Mouse (Mus musculus): ENCODE results near the gene Slc38a11. TPM values are rescaled to one million over a fixed set of nuclear protein-coding genes. Genes with fewer than 3 reads are reported as not detected.

Gene Slc38a11
- polyA plus RNA-seq, 1 experiment: not detected

GRCm38 (mm10) chr2:65285380-65285779, 78.5 kb downstream of the Slc38a11 start:
- Histone ChIP-seq H3K4me3 (ENCODE audit: control insufficient read depth, insufficient read depth, low read length) (no peak overlapping the region), H3K27me3 (ENCODE audit: control insufficient read depth, insufficient read depth, low read length) (no peaks in the 10 kb centered on the region), H3K36me3 (ENCODE audit: control insufficient read depth, insufficient read depth, low read length) (no peaks in the 10 kb centered on the region), H3K27ac (ENCODE audit: control insufficient read depth, insufficient read depth, low read length) (no peak overlapping the region), H3K4me1 (replicated peaks; ENCODE audit: control insufficient read depth, insufficient read depth, low read length) (no peaks in the 10 kb centered on the region)
- WGBS: 76% methylated on average over 3 of the region's 3 CpGs
- no peak for DNase-seq
- TF ChIP-seq CTCF (IDR thresholded peaks at IDR 0.05; ENCODE audit: borderline replicate concordance, control insufficient read depth, extremely low read depth, insufficient read depth, low read length, poor library complexity): no peak
- TF ChIP-seq POLR2A (IDR thresholded peaks at IDR 0.05; ENCODE audit: control insufficient read depth, extremely low read depth, insufficient read depth, low read length, poor library complexity): no peak

GRCm38 (mm10) chr2:65282979-65283378, 80.9 kb downstream of the Slc38a11 start:
- Histone ChIP-seq H3K4me1 (replicated peaks; ENCODE audit: control insufficient read depth, insufficient read depth, low read length) (peaks cover 3% of the 10 kb centered on the region; the same call in 1 of the 2 replicates), H3K27ac (ENCODE audit: control insufficient read depth, insufficient read depth, low read length) (no peak overlapping the region), H3K36me3 (ENCODE audit: control insufficient read depth, insufficient read depth, low read length) (no peaks in the 10 kb centered on the region), H3K4me3 (ENCODE audit: control insufficient read depth, insufficient read depth, low read length) (no peak overlapping the region), H3K27me3 (ENCODE audit: control insufficient read depth, insufficient read depth, low read length) (no peaks in the 10 kb centered on the region)
- DNase-seq: no peak
- 71% methylated on average over 6 of the region's 6 CpGs for WGBS
- TF ChIP-seq CTCF (IDR thresholded peaks at IDR 0.05; ENCODE audit: borderline replicate concordance, control insufficient read depth, extremely low read depth, insufficient read depth, low read length, poor library complexity) (no peak), POLR2A (IDR thresholded peaks at IDR 0.05; ENCODE audit: control insufficient read depth, extremely low read depth, insufficient read depth, low read length, poor library complexity) (no peak)

GRCm38 (mm10) chr2:65279029-65279690, 84.7 kb downstream of the Slc38a11 start:
- no peak overlapping the region for H3K4me3 ChIP-seq (ENCODE audit: control insufficient read depth, insufficient read depth, low read length)
- H3K36me3 ChIP-seq (ENCODE audit: control insufficient read depth, insufficient read depth, low read length): no peaks in the 10 kb centered on the region
- no peak overlapping the region for H3K27ac ChIP-seq (ENCODE audit: control insufficient read depth, insufficient read depth, low read length)
- peaks cover 3% of the 10 kb centered on the region; the same call in 1 of the 2 replicates for H3K4me1 ChIP-seq (replicated peaks; ENCODE audit: control insufficient read depth, insufficient read depth, low read length)
- no peaks in the 10 kb centered on the region for H3K27me3 ChIP-seq (ENCODE audit: control insufficient read depth, insufficient read depth, low read length)
- DNase-seq: no peak
- WGBS: 32% methylated on average over 4 of the region's 4 CpGs
- TF ChIP-seq CTCF (IDR thresholded peaks at IDR 0.05; ENCODE audit: borderline replicate concordance, control insufficient read depth, extremely low read depth, insufficient read depth, low read length, poor library complexity) (no peak), POLR2A (IDR thresholded peaks at IDR 0.05; ENCODE audit: control insufficient read depth, extremely low read depth, insufficient read depth, low read length, poor library complexity) (no peak)

- TF ChIP-seq POLR2A (IDR thresholded peaks at IDR 0.05; ENCODE audit: control insufficient read depth, extremely low read depth, insufficient read depth, low read length, poor library complexity): no peak
- no peak for TF ChIP-seq CTCF (IDR thresholded peaks at IDR 0.05; ENCODE audit: borderline replicate concordance, control insufficient read depth, extremely low read depth, insufficient read depth, low read length, poor library complexity)
These were observed 88.3 kb downstream of the Slc38a11 start for GRCm38 (mm10) chr2:65275443-65276061.

GRCm38 (mm10) chr2:65273910-65274309, 89.9 kb downstream of the Slc38a11 start:
- Histone ChIP-seq H3K27me3 (ENCODE audit: control insufficient read depth, insufficient read depth, low read length) (no peaks in the 10 kb centered on the region), H3K4me3 (ENCODE audit: control insufficient read depth, insufficient read depth, low read length) (no peak overlapping the region), H3K27ac (ENCODE audit: control insufficient read depth, insufficient read depth, low read length) (no peak overlapping the region), H3K4me1 (replicated peaks; ENCODE audit: control insufficient read depth, insufficient read depth, low read length) (peaks cover under 1% of the 10 kb centered on the region; the same call in 1 of the 2 replicates), H3K36me3 (ENCODE audit: control insufficient read depth, insufficient read depth, low read length) (no peaks in the 10 kb centered on the region)
- TF ChIP-seq CTCF (IDR thresholded peaks at IDR 0.05; ENCODE audit: borderline replicate concordance, control insufficient read depth, extremely low read depth, insufficient read depth, low read length, poor library complexity) (no peak), POLR2A (IDR thresholded peaks at IDR 0.05; ENCODE audit: control insufficient read depth, extremely low read depth, insufficient read depth, low read length, poor library complexity) (no peak)
- no peak for DNase-seq
- WGBS: 94% methylated on average over 2 of the region's 2 CpGs

More at GRCm38 (mm10) chr2:65275443-65276061, 88.3 kb downstream of the Slc38a11 start:
- Histone ChIP-seq H3K4me1 (replicated peaks; ENCODE audit: control insufficient read depth, insufficient read depth, low read length) (peaks cover 3% of the 10 kb centered on the region; the same call in 1 of the 2 replicates), H3K36me3 (ENCODE audit: control insufficient read depth, insufficient read depth, low read length) (no peaks in the 10 kb centered on the region), H3K27me3 (ENCODE audit: control insufficient read depth, insufficient read depth, low read length) (no peaks in the 10 kb centered on the region), H3K27ac (ENCODE audit: control insufficient read depth, insufficient read depth, low read length) (no peak overlapping the region), H3K4me3 (ENCODE audit: control insufficient read depth, insufficient read depth, low read length) (no peak overlapping the region)
- 96% methylated on average over 6 of the region's 6 CpGs for WGBS
- no peak for DNase-seq

GRCm38 (mm10) chr2:65268731-65269130, 95.1 kb downstream of the Slc38a11 start:
- H3K27me3 ChIP-seq (ENCODE audit: control insufficient read depth, insufficient read depth, low read length): no peaks in the 10 kb centered on the region
- no peak for TF ChIP-seq POLR2A (IDR thresholded peaks at IDR 0.05; ENCODE audit: control insufficient read depth, extremely low read depth, insufficient read depth, low read length, poor library complexity)
- no peak for TF ChIP-seq CTCF (IDR thresholded peaks at IDR 0.05; ENCODE audit: borderline replicate concordance, control insufficient read depth, extremely low read depth, insufficient read depth, low read length, poor library complexity)
- no peak for DNase-seq
- H3K27ac ChIP-seq (ENCODE audit: control insufficient read depth, insufficient read depth, low read length): no peak overlapping the region
- 96% methylated on average over 6 of the region's 6 CpGs for WGBS
- H3K36me3 ChIP-seq (ENCODE audit: control insufficient read depth, insufficient read depth, low read length): no peaks in the 10 kb centered on the region
- H3K4me3 ChIP-seq (ENCODE audit: control insufficient read depth, insufficient read depth, low read length): no peak overlapping the region
- no peaks in the 10 kb centered on the region for H3K4me1 ChIP-seq (replicated peaks; ENCODE audit: control insufficient read depth, insufficient read depth, low read length)

Measured in thymus, adult 2 months (tissue).